Mouse (Mus musculus) E14TG2a.4 (cell line): ENCODE measurements around the gene Rbm7.

Experiments used
- CTCF ChIP-seq: conservative IDR thresholded peaks from 2 replicates; pipeline ENCODE4 v1.5.1; 2014; ENCODE audit warnings: low read length
- POU5F1 ChIP-seq: IDR thresholded peaks from 2 replicates; pipeline ENCODE4 v1.6.1; 2014; ENCODE audit warnings: low read length, borderline replicate concordance

- TF ChIP-seq CTCF (peak; percentile 93), POU5F1 (no peak)
Measured at GRCm38 (mm10) chr9:48465671-48466070, 29.4 kb downstream of the Rbm7 start.
